Mouse (Mus musculus) naive thymus-derived CD4-positive, alpha-beta T cell, adult 2 months (primary cell): ENCODE measurements at regions not wholly inside any gene's neighbourhood (a gene's known extent, or its start where the extent isn't known, plus 50 kb on each side); places are given as distances from the start of the nearest gene placed in this dataset.
"Not testable (repeated sequence)": the region's sequence is repeated elsewhere in the genome, so short reads cannot be mapped to it uniquely, and the experiment has no call there.

Experiments used
- DNase-seq: peaks from one replicate; pipeline ENCODE4 v3.0.0-alpha.2; 2011; ENCODE audit warnings: low read depth

DNA sequence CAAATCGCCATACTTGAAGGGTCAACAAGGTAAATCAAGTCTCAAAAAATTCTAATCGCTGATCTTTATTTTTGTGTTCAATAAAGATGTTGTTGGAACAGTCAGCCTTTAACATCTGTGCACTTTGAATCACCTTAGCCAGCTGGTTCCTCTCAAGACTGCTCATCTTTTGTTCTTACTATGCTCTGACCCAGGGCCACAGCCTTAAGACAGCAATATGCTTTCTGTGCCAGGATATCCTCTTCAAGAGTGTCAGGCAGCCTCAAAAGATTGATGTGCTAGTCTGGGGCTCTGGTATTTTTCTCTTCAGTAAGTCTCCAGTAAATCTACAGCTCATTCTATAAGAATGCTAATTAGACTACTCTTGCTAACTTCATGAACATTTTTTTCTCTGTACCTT, 199.9 kb downstream of the Dph6 start:
- no peak for DNase-seq

DNA sequence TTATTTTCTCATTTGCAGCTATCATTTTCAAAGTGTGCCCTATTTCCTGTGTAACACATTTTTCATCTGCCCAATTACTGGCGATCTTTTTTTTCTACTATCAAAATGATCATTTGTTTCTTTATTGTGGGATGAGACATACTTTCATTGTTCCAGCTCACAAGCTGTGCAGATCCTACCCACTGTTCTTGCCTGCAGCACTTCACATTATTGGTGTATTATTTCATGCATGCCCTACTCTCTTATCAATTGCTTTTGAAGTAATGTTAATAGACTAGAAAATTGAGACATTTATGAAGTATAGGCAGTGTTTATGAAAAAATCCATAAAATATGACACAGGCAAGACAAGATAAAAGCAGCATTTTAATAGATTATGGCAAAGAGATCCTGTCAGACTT, 204.6 kb downstream of the Dph6 start:
- DNase-seq = no peak

DNA sequence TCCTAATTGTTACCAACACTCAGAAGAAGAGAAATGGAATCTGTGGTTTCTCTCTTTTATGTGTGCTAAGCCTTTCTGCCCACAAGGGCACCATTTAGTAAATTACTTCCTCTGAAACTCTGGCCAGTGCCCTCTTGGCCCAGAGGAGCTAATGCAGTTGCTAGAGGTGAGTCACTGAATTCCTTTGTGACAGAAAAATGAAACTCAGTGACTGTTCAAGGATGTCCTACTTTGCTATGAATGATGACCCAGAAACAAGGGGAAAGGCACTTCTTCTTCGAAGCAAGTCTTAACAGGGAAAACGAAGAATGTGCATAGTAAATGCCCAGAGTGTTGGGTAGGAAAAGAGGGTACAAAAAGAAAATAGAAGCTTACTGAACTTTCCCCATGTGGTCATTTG, 211.0 kb downstream of the Dph6 start:
- no peak for DNase-seq

DNA sequence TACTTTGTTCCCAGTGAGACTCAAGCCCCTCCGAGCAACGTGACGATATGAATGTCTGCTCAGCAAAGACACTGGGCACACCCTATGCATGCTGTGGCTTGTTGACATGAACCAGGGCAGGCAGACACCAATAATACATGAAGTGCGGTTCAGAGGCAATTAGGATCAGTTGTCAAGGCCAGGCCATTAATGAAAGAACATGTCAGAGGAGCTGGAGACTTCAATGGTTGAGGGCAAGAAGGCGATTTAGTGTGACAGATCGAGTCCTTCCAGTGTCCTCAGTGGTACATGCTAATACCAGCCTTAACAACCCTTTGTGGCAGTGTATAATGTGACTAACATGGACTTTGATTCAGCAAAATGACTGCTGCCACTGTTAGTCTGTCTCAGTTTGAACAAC, 213.8 kb downstream of the Dph6 start:
- DNase-seq = no peak

DNA sequence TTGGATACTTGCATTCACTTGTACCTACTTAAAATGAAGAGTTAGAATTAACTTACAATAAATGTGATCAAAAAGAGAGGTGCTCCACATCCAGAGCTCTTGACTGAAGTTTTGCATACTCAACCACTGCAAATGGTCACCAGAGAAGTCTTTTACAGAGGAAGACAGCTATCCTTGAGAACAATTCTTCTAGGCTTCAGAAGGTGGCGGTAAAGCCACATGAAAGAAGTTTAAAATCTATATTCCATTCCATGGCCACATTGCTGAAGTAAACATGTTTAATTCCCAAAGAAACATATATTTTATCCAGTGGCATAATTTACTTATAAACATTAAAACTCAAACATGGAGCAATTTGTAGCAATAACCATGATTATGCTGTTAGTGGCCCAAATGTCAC, 215.1 kb downstream of the Dph6 start:
- DNase-seq = no peak

DNA sequence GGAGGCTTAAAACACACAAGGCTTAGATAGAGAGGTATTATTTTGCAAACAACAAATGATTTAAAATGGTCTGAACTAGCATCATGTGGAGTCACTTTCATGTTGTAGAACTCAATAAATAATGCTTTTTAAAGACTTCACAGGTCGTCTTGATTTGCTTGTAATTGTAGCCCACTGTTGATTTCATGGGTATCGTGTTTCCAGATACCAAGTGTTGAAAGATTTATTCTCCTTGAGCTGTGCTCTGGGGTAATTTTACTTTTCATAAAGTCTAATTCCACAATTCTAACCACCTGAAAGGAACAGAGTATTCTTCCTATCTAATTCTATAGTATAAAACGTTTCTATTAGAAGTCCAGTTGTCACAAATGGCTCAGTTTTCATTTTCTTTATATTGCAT, 216.7 kb downstream of the Dph6 start:
- DNase-seq = no peak

DNA sequence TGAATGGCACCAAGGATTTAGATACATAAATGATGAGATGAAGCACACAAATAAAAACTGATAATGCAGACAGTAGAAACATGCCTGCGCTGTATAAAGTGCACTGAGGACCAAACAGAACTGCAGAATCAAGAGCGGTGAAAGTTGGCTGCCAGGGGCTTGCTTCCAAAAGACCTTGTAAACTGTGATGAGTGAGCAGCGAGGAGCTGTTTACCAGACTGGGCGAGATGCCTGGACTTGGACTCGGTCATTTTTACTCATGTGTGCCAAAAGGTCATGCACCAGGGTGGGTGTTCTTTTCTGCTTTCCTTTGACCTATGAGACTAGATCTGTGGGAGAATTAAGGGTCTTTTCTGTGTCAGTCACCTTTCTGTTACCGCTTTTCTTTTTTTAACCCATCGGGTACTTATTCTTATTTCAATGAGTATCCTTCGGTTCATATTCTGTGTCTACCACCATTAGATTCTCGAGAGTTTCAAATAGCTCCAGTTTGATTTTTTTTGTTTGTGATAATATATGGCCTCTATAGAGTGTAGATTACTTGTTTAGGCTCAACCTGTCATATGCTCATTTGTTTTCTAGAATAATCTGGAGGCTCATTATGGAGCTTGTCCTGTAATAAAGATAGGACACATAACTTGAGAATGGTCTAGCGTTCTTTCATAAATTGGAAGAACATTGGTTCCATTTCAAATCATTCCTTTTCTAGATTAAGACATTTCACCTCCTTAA, 226.3 kb upstream of the Zfp770 start:
- DNase-seq = no peak

DNA sequence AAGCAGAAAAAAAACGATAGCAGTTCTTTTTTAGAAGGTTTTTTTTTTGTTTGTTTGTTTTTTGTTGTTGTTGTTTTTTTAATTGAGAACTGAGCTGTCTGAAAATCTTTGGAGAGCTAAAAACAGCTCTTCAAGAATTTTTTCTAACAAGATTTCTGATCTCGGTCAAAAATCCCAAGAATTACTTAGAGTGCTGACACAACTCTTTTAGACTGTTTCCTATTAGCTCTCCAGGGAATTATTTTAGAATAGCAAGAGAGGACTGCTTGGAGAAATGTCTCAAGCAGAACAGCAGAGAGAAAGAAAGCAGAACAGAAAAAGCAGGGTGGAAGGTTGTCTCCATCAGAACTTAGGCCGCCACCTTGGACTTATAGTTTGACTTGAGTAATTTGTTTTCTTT, 218.1 kb upstream of the Zfp770 start:
- DNase-seq = no peak

DNA sequence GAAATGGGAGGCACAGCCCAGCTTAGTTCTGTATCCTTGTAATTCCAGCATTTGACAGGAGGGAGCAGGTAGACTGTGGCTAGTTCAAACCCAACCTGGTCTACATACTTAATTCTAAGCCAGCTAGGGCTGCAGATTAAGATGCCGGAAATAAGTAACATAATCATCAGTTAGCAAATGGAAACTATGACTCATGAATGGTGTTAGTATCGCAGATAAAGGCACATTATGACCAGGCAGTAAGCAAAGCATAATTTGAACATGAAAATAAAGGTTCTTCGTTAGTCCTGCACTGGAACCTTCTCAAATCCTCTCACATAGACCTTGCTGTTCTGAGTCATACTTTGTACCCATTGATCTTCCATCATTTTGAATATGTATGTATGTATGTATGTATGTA, 211.7 kb upstream of the Zfp770 start:
- no peak for DNase-seq

DNA sequence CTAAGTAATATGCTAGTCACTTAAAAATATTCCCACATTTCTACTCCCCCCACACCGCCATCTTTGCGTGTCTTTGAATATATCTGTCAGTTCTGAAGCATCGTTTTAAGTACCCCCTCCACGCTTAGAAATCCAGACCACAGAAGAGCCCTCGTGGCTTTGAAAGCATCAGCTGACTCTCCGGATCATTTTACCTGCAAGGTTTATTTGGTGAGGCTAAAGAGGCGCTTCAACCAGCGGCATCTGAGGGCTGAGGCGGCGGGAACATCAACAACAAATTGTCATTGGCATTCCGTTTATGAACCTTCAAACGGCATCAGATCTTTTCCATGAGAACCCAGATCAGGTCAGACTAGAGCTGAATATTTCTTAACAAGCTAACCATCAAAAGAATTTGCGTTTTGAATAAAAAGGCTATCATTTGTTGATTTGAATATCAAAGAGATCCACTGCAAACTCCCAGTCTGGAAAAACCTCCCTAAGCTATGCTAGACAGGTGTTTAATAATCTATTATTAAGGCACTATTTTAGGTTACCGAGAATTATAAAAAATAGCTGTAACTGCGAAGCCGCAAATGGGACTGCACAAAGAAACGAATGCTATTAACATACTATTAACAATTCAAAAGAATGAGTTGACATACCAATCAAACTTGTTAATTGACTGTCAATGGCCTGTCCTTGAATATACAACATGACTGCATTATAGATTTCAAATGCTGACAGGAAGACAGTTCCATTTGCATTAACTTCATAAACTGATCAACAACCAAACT, 210.9 kb upstream of the Zfp770 start:
- DNase-seq = no peak

DNA sequence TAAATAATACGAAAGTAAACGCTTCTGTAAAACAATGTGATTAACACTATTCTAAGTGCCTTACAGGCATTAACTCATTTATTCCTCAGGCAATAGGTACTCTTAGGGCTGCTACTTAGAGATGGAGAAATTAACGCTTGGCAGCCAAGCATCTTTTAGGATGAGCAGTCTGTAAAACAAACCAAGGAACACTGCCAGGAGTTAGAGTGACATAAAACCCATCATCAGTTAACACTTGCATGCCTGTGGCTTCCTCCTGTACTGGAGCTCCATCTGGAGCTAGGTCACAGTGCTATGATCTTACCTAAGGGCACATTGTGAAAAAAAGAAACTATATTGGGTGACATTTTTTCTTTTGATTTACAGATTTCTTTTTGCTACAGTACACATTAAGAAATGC, 209.4 kb upstream of the Zfp770 start:
- no peak for DNase-seq

DNA sequence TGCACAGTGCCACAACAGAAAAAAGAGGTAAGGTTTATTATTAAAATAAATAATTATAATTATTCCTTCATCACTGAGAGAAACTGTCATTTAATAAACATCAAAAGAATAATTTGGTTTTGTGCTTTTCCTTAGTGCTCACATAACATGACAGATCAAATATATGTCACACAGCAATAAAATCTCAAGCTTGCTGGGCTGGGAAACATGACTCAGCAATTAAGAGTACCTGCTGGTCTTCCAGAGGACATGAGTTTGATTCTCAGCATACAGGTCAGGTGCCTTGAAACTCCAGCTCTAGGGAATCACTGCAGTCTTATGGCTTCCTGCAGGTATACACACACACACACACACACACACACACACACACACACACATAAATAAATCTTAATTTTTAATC, 208.3 kb upstream of the Zfp770 start:
- DNase-seq = no peak

DNA sequence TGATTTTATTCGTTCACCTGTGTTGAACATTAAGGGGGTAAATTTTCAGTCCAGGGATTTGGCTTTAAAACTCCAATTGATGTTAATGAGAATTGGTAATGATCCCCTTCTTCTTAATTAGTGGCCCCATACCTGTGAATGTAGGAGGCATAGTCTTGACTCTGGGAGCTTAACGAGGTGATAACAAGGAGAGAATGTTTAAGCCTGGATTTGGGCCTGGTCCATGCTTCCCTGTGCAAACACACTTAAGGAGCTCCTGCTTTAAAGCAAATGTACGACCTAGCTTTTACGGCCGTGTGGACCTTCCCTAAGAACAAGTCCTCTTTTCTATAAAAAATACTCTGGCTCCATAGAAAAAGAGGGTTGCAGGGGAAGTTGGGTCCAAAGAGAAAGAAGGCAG, 206.1 kb upstream of the Zfp770 start:
- no peak for DNase-seq

DNA sequence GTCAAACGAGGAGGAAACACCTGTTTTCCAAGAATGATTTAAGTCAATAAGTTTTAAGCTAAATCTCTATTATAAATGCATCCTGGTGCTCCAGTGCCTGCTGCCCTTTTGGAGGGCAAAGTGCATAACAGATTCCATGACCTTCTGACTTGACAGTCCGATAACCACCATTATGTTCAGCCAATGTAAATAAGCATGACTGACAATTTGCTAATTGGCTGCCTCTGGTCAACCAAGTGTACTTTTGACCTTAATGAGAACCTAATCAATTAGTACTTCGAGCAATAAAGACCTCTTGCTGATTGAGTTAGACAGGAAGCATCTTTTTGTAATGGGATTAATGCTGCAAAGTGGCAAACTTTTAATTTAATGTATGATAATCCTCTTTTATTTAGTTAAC, 183.3 kb upstream of the Zfp770 start:
- DNase-seq = no peak

DNA sequence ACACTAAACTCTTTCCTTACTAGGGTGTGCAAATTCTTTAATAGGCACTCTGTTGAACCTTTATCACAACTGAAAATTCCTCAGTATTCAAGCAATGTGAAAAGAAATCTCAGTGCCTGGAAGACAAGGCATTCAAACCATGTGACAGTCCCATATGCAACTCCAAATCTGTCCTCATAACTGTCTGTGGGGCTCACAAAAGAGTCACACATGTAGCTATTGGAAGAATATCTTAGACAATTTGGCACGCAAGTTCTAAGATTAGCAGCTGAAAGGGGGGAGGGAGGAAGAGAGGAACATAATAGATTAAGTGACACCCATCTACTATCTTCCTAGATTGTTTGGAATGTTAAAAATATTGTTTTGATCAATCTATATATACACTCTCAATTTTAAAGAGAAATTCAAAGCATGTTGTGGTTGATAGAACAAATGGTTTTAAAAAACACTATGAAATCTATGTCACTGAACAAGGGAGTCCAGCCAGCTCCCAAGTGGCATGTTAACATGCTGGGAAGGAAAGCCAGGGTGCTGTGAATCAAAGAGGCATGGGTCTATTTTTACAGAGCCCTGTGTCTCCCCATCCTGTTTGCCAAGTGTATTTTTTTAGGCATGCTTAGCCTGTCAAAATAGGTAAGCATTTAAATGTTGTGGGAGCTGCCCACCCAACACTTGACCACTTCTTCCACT, 177.7 kb upstream of the Zfp770 start:
- no peak for DNase-seq

DNA sequence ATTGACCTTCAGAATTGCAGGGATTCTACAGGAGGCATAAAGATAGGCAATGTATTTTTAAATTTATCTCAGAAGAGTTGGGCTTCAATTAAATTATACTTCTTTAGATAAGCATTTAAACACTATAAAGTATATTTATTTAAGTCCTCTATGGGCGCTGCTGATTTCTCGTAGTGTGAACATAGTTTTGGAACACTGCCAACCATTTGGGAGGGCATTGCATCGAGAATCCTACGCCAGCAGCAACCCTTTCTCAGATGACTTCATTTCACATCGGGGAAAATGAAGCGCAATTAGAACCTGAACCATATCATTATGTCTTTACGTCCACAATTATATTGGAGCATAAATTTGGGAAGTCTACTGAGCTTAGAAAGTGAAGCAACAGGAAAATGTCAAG, 172.2 kb upstream of the Zfp770 start:
- DNase-seq = peak; percentile 1

DNA sequence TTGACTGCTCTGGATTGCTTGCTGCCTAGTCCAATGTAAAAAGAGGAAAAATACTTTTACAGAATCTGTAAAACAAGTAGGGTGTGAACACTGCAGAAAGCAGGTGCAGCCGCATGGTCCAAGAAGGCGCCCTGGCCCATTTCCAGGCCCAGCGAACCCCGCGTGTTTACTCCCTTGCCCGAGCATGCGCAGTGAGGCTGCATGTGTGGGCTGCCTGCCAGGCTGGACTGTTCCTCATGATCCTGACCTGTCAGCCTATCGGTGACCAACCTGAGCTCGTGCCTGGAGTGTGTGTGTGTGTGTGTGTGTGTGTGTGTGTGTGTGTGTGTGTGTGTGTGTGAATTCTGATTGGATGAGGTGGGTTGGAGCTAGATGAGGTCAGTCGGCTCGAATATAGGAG, 152.6 kb upstream of the Zfp770 start:
- DNase-seq = not testable (repeated sequence)

DNA sequence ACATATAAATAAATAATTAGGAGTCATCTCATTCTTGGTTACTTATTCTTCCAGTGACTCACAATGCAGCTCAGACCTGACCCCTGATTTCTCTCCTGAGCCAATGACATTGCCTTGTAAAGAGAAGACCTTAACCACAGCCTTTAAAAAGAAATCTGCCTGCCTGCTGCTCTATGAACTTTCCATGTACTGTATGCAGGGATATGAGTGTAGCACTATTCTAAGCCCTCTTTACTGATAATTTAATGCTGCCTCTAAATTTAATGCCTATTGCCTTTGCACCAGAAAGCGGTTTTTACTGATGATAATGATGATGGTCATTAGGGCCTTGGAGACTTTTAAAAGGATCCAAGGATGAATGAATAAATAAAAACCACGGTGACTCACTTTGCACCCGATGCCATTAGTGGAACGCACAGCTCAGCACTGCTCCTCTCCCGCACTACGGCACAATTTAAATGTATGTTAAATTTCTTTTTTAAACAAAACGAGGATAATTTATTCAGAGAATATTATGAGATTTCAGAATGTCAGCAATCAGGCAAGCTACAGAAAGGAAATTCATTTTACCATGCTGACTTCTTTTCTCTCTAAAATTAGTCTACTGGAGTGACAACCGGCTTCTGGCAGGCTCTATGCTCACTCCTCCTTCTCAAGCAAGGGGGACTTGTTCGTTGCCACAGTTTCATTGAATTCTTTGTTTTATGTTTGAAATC, 139.5 kb upstream of the Zfp770 start:
- DNase-seq = no peak

DNA sequence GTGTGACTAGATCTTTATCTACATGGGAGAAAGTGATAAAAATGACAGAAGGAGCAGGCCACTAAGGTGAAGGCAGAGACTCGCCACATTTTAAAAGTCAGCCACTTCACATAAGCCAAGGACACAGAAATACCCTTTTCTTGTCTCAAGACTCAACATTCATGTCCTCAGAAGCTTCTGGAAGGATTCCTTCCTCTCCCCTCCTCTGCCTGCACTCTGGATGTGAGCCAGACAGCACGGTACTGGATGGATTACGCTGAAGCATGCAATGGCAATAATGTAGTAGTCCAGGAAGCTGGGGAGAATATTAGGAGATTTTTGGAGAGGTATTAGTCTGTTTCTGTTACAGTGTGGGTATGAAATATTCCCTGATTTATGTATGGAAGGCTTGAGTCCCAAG, 100.5 kb upstream of the Zfp770 start:
- DNase-seq = no peak

DNA sequence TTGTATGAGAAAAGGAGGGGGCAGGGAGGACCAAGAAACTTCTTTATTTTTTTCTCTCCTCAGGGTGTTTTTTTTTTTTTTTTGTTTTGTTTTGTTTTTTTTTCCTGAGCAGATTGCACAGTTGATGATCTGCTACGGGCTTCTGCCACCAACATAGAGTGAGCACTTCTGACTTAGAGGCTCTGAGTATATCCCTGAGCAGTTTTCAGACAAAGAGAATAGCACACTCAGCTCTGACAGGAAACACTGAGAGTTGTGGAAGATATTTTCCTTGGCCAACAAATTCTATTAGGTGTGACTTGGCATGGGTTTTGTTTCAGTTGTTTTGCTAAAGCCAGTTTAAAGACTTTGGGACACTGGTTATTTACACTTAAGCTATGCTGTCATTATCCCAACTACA, 93.8 kb upstream of the Zfp770 start:
- no peak for DNase-seq

DNA sequence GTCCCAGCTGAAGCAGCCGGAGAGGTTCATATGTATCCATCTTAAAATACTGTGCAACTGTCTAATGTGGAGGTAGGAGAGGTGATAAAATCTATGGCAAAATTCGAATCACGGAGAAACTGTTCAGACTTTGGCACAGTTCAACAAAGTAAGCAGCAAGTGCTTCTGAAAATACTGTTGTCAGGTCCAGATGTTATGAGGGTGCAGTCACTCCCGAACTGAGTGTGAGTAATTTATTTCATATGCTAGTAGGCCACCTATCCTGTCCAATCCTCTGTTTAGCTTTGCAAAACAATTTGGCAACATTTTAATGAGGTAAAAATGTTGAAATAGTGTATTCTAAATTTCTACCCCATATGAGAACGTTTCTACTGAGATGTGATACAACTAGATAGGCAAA, 90.1 kb upstream of the Zfp770 start:
- DNase-seq = no peak

DNA sequence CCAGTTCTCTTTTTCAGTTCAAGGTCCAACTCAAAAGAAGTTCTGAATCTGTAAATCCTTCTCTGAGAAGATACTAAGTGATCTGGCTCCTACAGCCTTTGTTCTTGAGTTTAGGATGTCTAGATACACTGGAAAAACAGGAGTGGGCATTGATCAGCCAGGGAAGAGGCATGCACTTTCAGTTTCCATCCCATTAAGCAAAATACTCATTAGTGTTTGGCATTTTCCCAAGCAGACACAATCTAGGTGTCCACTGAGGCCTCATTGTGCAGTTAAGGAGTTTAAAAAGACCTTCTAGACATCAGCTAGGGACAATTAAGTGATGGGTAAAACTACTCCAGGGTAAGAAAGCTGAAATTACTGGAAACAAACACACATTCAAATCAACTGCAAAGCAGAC, 74.3 kb upstream of the Zfp770 start:
- no peak for DNase-seq
